Mouse (Mus musculus): ENCODE measurements at regions not wholly inside any gene's neighbourhood (a gene's known extent, or its start where the extent isn't known, plus 50 kb on each side); places are given as distances from the start of the nearest gene placed in this dataset.

- TF ChIP-seq POLR2A (IDR thresholded peaks at IDR 0.05; ENCODE audit: low read depth, low read length) (no peak), CTCF (conservative IDR thresholded peaks at IDR 0.05; ENCODE audit: insufficient read depth, insufficient read length, low read depth, low read length) (no peak)
These were observed 63.5 kb upstream of the Sorl1 start for GRCm38 (mm10) chr9:42187371-42188228.
